Mouse (Mus musculus): ENCODE results near the gene Nfkbid.

GRCm38 (mm10) chr7:30457629-30458330 is 36.2 kb downstream of the Nfkbid start, which contains the start of the genes Kirrel2 and Nphs1:
- TF ChIP-seq POLR2A (IDR thresholded peaks at IDR 0.05; ENCODE audit: borderline replicate concordance, control insufficient read depth, low read depth, low read length) (no peak), CTCF (IDR thresholded peaks at IDR 0.05; ENCODE audit: control insufficient read depth, insufficient read depth, low read length) (no peak)
